Mouse (Mus musculus): Measurements from ENCODE around the gene Kif20b. TPM values are rescaled to one million over a fixed set of nuclear protein-coding genes. Genes with fewer than 3 reads are reported as not detected.

Gene Kif20b
- polyA plus RNA-seq, 1 experiment from 2014 or later = 89.3 TPM

- peak; percentile 89 for ATAC-seq (ENCODE audit: insufficient read depth)
- Histone ChIP-seq H3K4me3 (ENCODE audit: low read depth, low read length) (no peak overlapping the region), H3K27ac (ENCODE audit: low read depth) (no peak overlapping the region), H3K36me3 (ENCODE audit: insufficient read depth) (no peaks in the 10 kb centered on the region), H3K9ac (no peak overlapping the region), H3K4me1 (ENCODE audit: insufficient read depth) (no peaks in the 10 kb centered on the region), H3K4me2 (no peak overlapping the region), H3K9me3 (ENCODE audit: low read depth, low read length) (no peaks in the 10 kb centered on the region), H3K27me3 (ENCODE audit: insufficient read depth, low read length) (no peaks in the 10 kb centered on the region)
- DNase-seq = peak; percentile 89
- TF ChIP-seq CTCF (IDR thresholded peaks at IDR 0.05; ENCODE audit: low read depth) = no peak
- 40% methylated on average over 4 of the region's 4 CpGs for WGBS
Observed at GRCm38 (mm10) chr19:34898941-34899340, 23.2 kb upstream of the Kif20b start.

GRCm38 (mm10) chr19:34901266-34901665, 20.9 kb upstream of the Kif20b start:
- TF ChIP-seq CTCF (IDR thresholded peaks at IDR 0.05; ENCODE audit: low read depth) = no peak
- H3K4me1 ChIP-seq (ENCODE audit: insufficient read depth) = no peaks in the 10 kb centered on the region
- H3K4me2 ChIP-seq = no peak overlapping the region
- DNase-seq (no peak), ATAC-seq (ENCODE audit: insufficient read depth) (no peak)
- no peaks in the 10 kb centered on the region for H3K36me3 ChIP-seq (ENCODE audit: insufficient read depth)
- no peak overlapping the region for H3K9ac ChIP-seq
- no peak overlapping the region for H3K27ac ChIP-seq (ENCODE audit: low read depth)
- no peak overlapping the region for H3K4me3 ChIP-seq (ENCODE audit: low read depth, low read length)
- H3K9me3 ChIP-seq (ENCODE audit: low read depth, low read length) = no peaks in the 10 kb centered on the region
- H3K27me3 ChIP-seq (ENCODE audit: insufficient read depth, low read length) = no peaks in the 10 kb centered on the region
- WGBS = 87% methylated on average over 7 of the region's 7 CpGs

GRCm38 (mm10) chr19:34901735-34902134, 20.4 kb upstream of the Kif20b start:
- DNase-seq (no peak), ATAC-seq (ENCODE audit: insufficient read depth) (no peak)
- Histone ChIP-seq H3K27ac (ENCODE audit: low read depth) (no peak overlapping the region), H3K27me3 (ENCODE audit: insufficient read depth, low read length) (no peaks in the 10 kb centered on the region), H3K9ac (no peak overlapping the region), H3K4me2 (no peak overlapping the region), H3K9me3 (ENCODE audit: low read depth, low read length) (no peaks in the 10 kb centered on the region), H3K4me3 (ENCODE audit: low read depth, low read length) (no peak overlapping the region), H3K4me1 (ENCODE audit: insufficient read depth) (no peaks in the 10 kb centered on the region), H3K36me3 (ENCODE audit: insufficient read depth) (no peaks in the 10 kb centered on the region)
- WGBS = 79% methylated on average over 2 of the region's 2 CpGs
- TF ChIP-seq CTCF (IDR thresholded peaks at IDR 0.05; ENCODE audit: low read depth) = no peak

GRCm38 (mm10) chr19:34904032-34904431, 18.1 kb upstream of the Kif20b start:
- H3K27me3 ChIP-seq (ENCODE audit: insufficient read depth, low read length) = no peaks in the 10 kb centered on the region
- WGBS = 79% methylated on average over 5 of the region's 5 CpGs
- H3K4me2 ChIP-seq = no peak overlapping the region
- H3K9ac ChIP-seq = no peak overlapping the region
- H3K27ac ChIP-seq (ENCODE audit: low read depth) = no peak overlapping the region
- H3K36me3 ChIP-seq (ENCODE audit: insufficient read depth) = no peaks in the 10 kb centered on the region
- no peak for ATAC-seq (ENCODE audit: insufficient read depth)
- no peaks in the 10 kb centered on the region for H3K9me3 ChIP-seq (ENCODE audit: low read depth, low read length)
- no peak overlapping the region for H3K4me3 ChIP-seq (ENCODE audit: low read depth, low read length)
- no peak for TF ChIP-seq CTCF (IDR thresholded peaks at IDR 0.05; ENCODE audit: low read depth)
- no peaks in the 10 kb centered on the region for H3K4me1 ChIP-seq (ENCODE audit: insufficient read depth)
- DNase-seq = no peak

GRCm38 (mm10) chr19:34905424-34905823, 16.7 kb upstream of the Kif20b start:
- DNase-seq (no peak), ATAC-seq (ENCODE audit: insufficient read depth) (no peak)
- Histone ChIP-seq H3K27ac (ENCODE audit: low read depth) (no peak overlapping the region), H3K4me3 (ENCODE audit: low read depth, low read length) (no peak overlapping the region), H3K9me3 (ENCODE audit: low read depth, low read length) (no peaks in the 10 kb centered on the region), H3K4me1 (ENCODE audit: insufficient read depth) (no peaks in the 10 kb centered on the region), H3K9ac (no peak overlapping the region), H3K4me2 (no peak overlapping the region), H3K27me3 (ENCODE audit: insufficient read depth, low read length) (no peaks in the 10 kb centered on the region), H3K36me3 (ENCODE audit: insufficient read depth) (no peaks in the 10 kb centered on the region)
- 94% methylated on average over 7 of the region's 7 CpGs for WGBS
- no peak for TF ChIP-seq CTCF (IDR thresholded peaks at IDR 0.05; ENCODE audit: low read depth)

- 74% methylated on average over 5 of the region's 5 CpGs for WGBS
- no peaks in the 10 kb centered on the region for H3K4me1 ChIP-seq (ENCODE audit: insufficient read depth)
Observed at GRCm38 (mm10) chr19:34906772-34907171, 15.4 kb upstream of the Kif20b start.

GRCm38 (mm10) chr19:34912366-34912765, 9.8 kb upstream of the Kif20b start:
- Histone ChIP-seq H3K9me3 (ENCODE audit: low read depth, low read length) (no peaks in the 10 kb centered on the region), H3K4me2 (no peak overlapping the region), H3K9ac (no peak overlapping the region), H3K36me3 (ENCODE audit: insufficient read depth) (no peaks in the 10 kb centered on the region), H3K27me3 (ENCODE audit: insufficient read depth, low read length) (no peaks in the 10 kb centered on the region), H3K27ac (ENCODE audit: low read depth) (no peak overlapping the region), H3K4me3 (ENCODE audit: low read depth, low read length) (no peak overlapping the region), H3K4me1 (ENCODE audit: insufficient read depth) (no peaks in the 10 kb centered on the region)
- no peak for ATAC-seq (ENCODE audit: insufficient read depth)
- DNase-seq = no peak
- no peak for TF ChIP-seq CTCF (IDR thresholded peaks at IDR 0.05; ENCODE audit: low read depth)

More at GRCm38 (mm10) chr19:34906772-34907171, 15.4 kb upstream of the Kif20b start:
- ATAC-seq (ENCODE audit: insufficient read depth) (no peak), DNase-seq (no peak)
- H3K27ac ChIP-seq (ENCODE audit: low read depth) = no peak overlapping the region
- H3K4me2 ChIP-seq = no peak overlapping the region
- H3K4me3 ChIP-seq (ENCODE audit: low read depth, low read length) = no peak overlapping the region
- no peaks in the 10 kb centered on the region for H3K9me3 ChIP-seq (ENCODE audit: low read depth, low read length)
- H3K27me3 ChIP-seq (ENCODE audit: insufficient read depth, low read length) = no peaks in the 10 kb centered on the region
- H3K36me3 ChIP-seq (ENCODE audit: insufficient read depth) = no peaks in the 10 kb centered on the region
- no peak for TF ChIP-seq CTCF (IDR thresholded peaks at IDR 0.05; ENCODE audit: low read depth)
- no peak overlapping the region for H3K9ac ChIP-seq

GRCm38 (mm10) chr19:34920066-34920465, 2.1 kb upstream of the Kif20b start:
- WGBS = 84% methylated on average over 4 of the region's 4 CpGs
- no peaks in the 10 kb centered on the region; the same call in 1 of the 2 replicates for H3K4me1 ChIP-seq (ENCODE audit: insufficient read depth)

More at GRCm38 (mm10) chr19:34920066-34920465, 2.1 kb upstream of the Kif20b start:
- H3K9me3 ChIP-seq (ENCODE audit: low read depth, low read length) = no peaks in the 10 kb centered on the region
- H3K9ac ChIP-seq = no peak overlapping the region
- no peak for TF ChIP-seq CTCF (IDR thresholded peaks at IDR 0.05; ENCODE audit: low read depth)
- no peak overlapping the region for H3K27ac ChIP-seq (ENCODE audit: low read depth)
- ATAC-seq (ENCODE audit: insufficient read depth) (no peak), DNase-seq (no peak)
- no peaks in the 10 kb centered on the region for H3K27me3 ChIP-seq (ENCODE audit: insufficient read depth, low read length)
- peaks cover 10% of the 10 kb centered on the region; the same call in 1 of the 2 replicates for H3K36me3 ChIP-seq (ENCODE audit: insufficient read depth)
- no peak overlapping the region for H3K4me2 ChIP-seq
- no peak overlapping the region for H3K4me3 ChIP-seq (ENCODE audit: low read depth, low read length)
